Mouse (Mus musculus): ENCODE measurements around the gene Tmco5. TPM values are rescaled to one million over a fixed set of nuclear protein-coding genes. Genes with fewer than 3 reads are reported as not detected.

Tmco5 gene
- 0.69 TPM for polyA plus RNA-seq (2014; fragmentation: Illumina TruSeq; extraction: RNeasy Lipid Tissue Mini Kit (QIAGEN cat#74804); ENCODE audit: low read depth, low replicate concordance)

GRCm38 (mm10) chr2:116878391-116878790 is at the start of gene Tmco5:
Gene Tmco5, plus strand, starts transcription at chr2:116878691.

Other genes with a start within 250 kb of the Tmco5 start
- gene Spred1, start 242.7 kb downstream of the Tmco5 start, polyA plus RNA-seq (2014; fragmentation: Illumina TruSeq; extraction: RNeasy Lipid Tissue Mini Kit (QIAGEN cat#74804); ENCODE audit: low read depth, low replicate concordance), result 57.0 TPM